Mouse (Mus musculus): ENCODE results near the gene Zdhhc21. TPM values are rescaled to one million over a fixed set of nuclear protein-coding genes. Genes with fewer than 3 reads are reported as not detected.

The Zdhhc21 gene
- polyA plus RNA-seq, 1 experiment from 2014 or later = 9.9 TPM

DNA sequence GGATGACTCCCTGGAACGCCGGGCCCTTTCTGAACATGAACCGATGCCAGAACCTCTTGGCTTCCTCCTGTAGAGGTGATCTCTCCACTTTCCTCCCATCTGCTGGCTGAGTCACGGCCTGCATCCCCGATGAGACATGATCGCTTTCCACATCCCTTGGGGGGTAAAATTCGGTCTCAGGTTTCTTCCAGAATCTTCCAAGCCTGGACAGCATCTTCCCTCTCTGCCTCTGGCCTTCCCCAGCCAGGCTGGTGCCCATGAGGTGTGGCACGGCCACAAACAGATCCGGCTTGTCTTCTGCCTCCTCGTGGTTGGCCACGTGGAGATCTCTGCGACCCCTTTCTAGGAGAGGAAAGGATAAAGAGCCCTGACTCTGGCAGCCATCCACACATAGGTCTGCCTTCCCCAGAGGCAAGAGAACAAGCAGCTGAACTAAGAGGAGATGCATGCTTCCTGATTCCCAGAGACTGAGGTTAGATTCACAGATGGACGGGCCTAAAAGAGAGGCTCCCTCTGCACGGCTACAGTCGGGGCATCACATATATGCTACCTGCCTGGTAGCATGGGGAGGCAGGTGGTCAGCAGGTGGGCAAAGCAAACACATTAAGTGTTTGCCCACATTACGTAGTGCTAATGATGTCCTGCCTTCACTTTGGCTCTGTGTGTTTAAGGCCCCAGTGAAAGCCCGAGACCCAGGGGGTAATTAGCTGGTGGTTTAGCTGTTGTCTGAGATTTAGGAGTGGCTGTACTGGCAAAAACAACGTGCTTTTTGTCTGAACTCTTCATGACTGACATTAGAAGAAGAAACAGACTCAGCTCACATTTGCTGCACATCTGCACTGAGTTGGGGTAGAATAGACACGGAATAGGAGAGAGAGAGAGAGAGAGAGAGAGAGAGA, 25.1 kb upstream of the Zdhhc21 start, which contains the start of gene Cer1:
Cer1 (minus strand) TSS at position 513 of the 899 bp plus-strand sequence.
- H3K4me1 ChIP-seq (ENCODE audit: control insufficient read depth, insufficient read depth, low read length) = no peaks in the 10 kb centered on the region
- no peak within 1 kb of the TSS for H3K9ac ChIP-seq (ENCODE audit: low read depth, low read length)
- ATAC-seq (replicated peaks; ENCODE audit: insufficient number of reproducible peaks, low FRiP score, low TSS enrichment) = no peak
- WGBS (ENCODE audit: insufficient replicate concordance) = 61% methylated on average over 18 of the region's 19 CpGs
- H3K27me3 ChIP-seq (ENCODE audit: control insufficient read depth, insufficient read depth, low read length) = no peaks in the 10 kb centered on the region
- no peaks in the 10 kb centered on the region for H3K36me3 ChIP-seq (ENCODE audit: control insufficient read depth, insufficient read depth, low read length)
- H3K4me3 ChIP-seq (ENCODE audit: low read depth, low read length) = no peak within 1 kb of the TSS
- H3K4me2 ChIP-seq = no peak within 1 kb of the TSS
- no peaks in the 10 kb centered on the region for H3K9me3 ChIP-seq (replicated peaks; ENCODE audit: control insufficient read depth, low read length)
- no peak within 1 kb of the TSS for H3K27ac ChIP-seq (ENCODE audit: low read depth, low read length)

DNA sequence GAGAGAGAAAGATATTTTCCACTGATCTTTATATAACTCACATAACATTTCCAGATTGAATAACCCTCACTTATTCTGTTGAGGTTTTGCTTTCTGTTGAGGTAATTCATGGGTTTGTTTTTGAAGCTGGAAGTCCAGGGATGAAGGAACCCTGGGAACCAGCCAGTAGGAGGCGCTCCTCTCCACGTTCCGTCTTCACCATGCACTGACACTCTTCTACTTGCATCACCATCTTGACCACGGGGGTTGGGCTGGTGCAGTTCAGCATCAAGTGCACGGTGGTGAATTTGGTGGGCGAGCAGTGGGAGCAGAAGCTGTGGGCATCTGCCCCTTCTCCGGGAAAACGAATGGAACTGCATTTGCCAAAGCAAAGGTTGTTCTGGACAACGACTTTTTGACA, 22.7 kb upstream of the Zdhhc21 start:
- H3K27ac ChIP-seq (ENCODE audit: low read depth, low read length) = no peak overlapping the region
- H3K4me2 ChIP-seq = no peak overlapping the region
- no peaks in the 10 kb centered on the region for H3K4me1 ChIP-seq (ENCODE audit: control insufficient read depth, insufficient read depth, low read length)
- no peak for ATAC-seq (replicated peaks; ENCODE audit: insufficient number of reproducible peaks, low FRiP score, low TSS enrichment)
- H3K27me3 ChIP-seq (ENCODE audit: control insufficient read depth, insufficient read depth, low read length) = no peaks in the 10 kb centered on the region
- H3K4me3 ChIP-seq (ENCODE audit: low read depth, low read length) = no peak overlapping the region
- H3K9me3 ChIP-seq (replicated peaks; ENCODE audit: control insufficient read depth, low read length) = no peaks in the 10 kb centered on the region
- 79% methylated on average over 9 of the region's 9 CpGs for WGBS (ENCODE audit: insufficient replicate concordance)
- no peak overlapping the region for H3K9ac ChIP-seq (ENCODE audit: low read depth, low read length)
- no peaks in the 10 kb centered on the region for H3K36me3 ChIP-seq (ENCODE audit: control insufficient read depth, insufficient read depth, low read length)

DNA sequence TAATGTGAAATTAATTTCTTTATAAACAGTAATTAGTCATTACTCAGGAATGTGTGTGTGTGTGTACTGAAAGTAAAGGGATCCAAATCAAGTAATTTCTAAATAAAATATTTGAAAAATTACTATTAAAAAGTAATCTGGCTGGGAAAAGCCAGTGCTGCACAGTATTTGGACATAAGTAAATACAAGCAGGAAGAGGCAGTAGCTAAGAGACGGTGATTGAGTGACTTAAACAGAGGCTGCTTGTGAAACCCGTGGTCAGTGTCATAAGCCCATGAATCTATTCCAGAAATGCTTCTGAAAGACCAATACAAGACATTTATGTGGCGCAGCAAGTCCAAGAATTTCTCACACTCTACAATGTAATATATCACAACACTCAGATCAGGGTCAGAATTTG, 21.6 kb upstream of the Zdhhc21 start:
- no peaks in the 10 kb centered on the region for H3K4me1 ChIP-seq (ENCODE audit: control insufficient read depth, insufficient read depth, low read length)
- ATAC-seq (replicated peaks; ENCODE audit: insufficient number of reproducible peaks, low FRiP score, low TSS enrichment) = no peak
- no peaks in the 10 kb centered on the region for H3K36me3 ChIP-seq (ENCODE audit: control insufficient read depth, insufficient read depth, low read length)
- no peaks in the 10 kb centered on the region for H3K9me3 ChIP-seq (replicated peaks; ENCODE audit: control insufficient read depth, low read length)
- no peak overlapping the region for H3K27ac ChIP-seq (ENCODE audit: low read depth, low read length)
- no peak overlapping the region for H3K9ac ChIP-seq (ENCODE audit: low read depth, low read length)
- no peaks in the 10 kb centered on the region for H3K27me3 ChIP-seq (ENCODE audit: control insufficient read depth, insufficient read depth, low read length)
- no peak overlapping the region for H3K4me3 ChIP-seq (ENCODE audit: low read depth, low read length)
- H3K4me2 ChIP-seq = no peak overlapping the region
- 81% methylated on average over 3 of the region's 3 CpGs for WGBS (ENCODE audit: insufficient replicate concordance)

DNA sequence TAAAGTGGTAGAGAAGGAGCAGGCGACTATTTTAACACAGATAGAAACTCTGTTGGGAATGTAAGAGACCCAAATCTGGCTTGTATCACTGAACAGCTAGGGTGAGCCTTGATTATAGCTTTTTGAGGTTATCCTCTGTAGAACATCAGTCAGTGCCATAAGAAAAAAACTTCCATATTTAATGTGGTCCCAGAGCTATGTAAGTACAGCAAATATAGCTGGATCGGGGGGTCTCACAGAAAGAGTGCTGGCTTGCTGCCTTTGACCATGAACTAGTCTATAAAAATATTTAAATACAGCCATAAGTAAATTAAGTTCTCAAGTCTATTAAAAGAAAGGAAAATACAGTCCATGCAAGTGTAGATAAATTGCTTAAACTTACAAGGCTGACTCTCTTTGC, 20.5 kb upstream of the Zdhhc21 start:
- no peak overlapping the region for H3K9ac ChIP-seq (ENCODE audit: low read depth, low read length)
- no peak overlapping the region for H3K4me3 ChIP-seq (ENCODE audit: low read depth, low read length)
- no peaks in the 10 kb centered on the region for H3K36me3 ChIP-seq (ENCODE audit: control insufficient read depth, insufficient read depth, low read length)
- ATAC-seq (replicated peaks; ENCODE audit: insufficient number of reproducible peaks, low FRiP score, low TSS enrichment) = no peak
- H3K4me1 ChIP-seq (ENCODE audit: control insufficient read depth, insufficient read depth, low read length) = no peaks in the 10 kb centered on the region
- no peaks in the 10 kb centered on the region for H3K27me3 ChIP-seq (ENCODE audit: control insufficient read depth, insufficient read depth, low read length)
- no peak overlapping the region for H3K27ac ChIP-seq (ENCODE audit: low read depth, low read length)
- no peaks in the 10 kb centered on the region for H3K9me3 ChIP-seq (replicated peaks; ENCODE audit: control insufficient read depth, low read length)
- no peak overlapping the region for H3K4me2 ChIP-seq
- WGBS (ENCODE audit: insufficient replicate concordance) = 67% methylated on average over 2 of the region's 2 CpGs

DNA sequence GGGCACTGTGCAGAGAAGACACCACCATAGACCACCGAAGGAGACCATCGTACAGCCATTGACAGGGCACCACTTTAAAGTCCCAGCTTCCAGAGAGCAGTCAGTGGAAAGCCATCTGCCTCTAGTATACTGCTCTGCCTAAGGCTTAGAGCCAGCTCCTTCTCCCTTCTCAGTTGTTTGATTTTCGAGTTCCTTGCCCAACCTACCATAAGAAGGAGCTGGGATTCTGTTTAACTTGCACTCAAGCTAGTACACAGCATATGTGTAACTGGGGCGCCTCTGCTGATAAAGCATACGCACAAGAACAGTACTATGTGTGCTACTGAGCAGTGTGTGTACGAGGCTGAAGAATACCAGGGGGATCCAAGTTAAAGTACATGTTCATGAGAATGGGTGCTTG, 19.4 kb upstream of the Zdhhc21 start:
- Histone ChIP-seq H3K9ac (ENCODE audit: low read depth, low read length) (no peak overlapping the region), H3K27ac (ENCODE audit: low read depth, low read length) (no peak overlapping the region)

DNA sequence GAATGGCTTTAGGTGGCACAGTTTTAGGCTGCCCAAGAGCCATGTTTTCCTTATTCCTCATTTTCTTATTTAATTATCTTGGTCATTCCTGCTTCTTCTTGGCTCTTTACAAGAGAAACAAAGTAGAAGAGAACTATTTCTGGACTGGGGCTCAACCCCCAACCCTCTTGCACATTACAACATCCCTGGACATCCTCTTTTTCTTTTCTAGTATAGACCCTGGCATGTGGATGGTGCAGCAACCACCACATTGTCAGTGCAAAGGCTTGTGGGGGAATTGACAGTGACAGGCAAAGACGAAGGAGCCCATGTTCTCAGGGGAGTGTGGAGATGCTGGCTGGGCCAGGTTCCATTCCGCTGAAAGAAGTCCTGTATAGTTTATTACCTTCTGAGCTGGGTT, 16.9 kb upstream of the Zdhhc21 start:
- Histone ChIP-seq H3K36me3 (ENCODE audit: control insufficient read depth, insufficient read depth, low read length) (no peaks in the 10 kb centered on the region), H3K4me1 (ENCODE audit: control insufficient read depth, insufficient read depth, low read length) (no peaks in the 10 kb centered on the region), H3K9ac (ENCODE audit: low read depth, low read length) (no peak overlapping the region), H3K27ac (ENCODE audit: low read depth, low read length) (no peak overlapping the region), H3K4me3 (ENCODE audit: low read depth, low read length) (no peak overlapping the region), H3K27me3 (ENCODE audit: control insufficient read depth, insufficient read depth, low read length) (no peaks in the 10 kb centered on the region), H3K9me3 (replicated peaks; ENCODE audit: control insufficient read depth, low read length) (no peaks in the 10 kb centered on the region), H3K4me2 (no peak overlapping the region)
- ATAC-seq (replicated peaks; ENCODE audit: insufficient number of reproducible peaks, low FRiP score, low TSS enrichment) = no peak
- WGBS (ENCODE audit: insufficient replicate concordance) = 78% methylated on average over 2 of the region's 2 CpGs

More for the DNA sequence above, 19.4 kb upstream of the Zdhhc21 start:
- Histone ChIP-seq H3K27me3 (ENCODE audit: control insufficient read depth, insufficient read depth, low read length) (no peaks in the 10 kb centered on the region), H3K4me3 (ENCODE audit: low read depth, low read length) (no peak overlapping the region), H3K4me1 (ENCODE audit: control insufficient read depth, insufficient read depth, low read length) (no peaks in the 10 kb centered on the region), H3K36me3 (ENCODE audit: control insufficient read depth, insufficient read depth, low read length) (no peaks in the 10 kb centered on the region), H3K4me2 (no peak overlapping the region), H3K9me3 (replicated peaks; ENCODE audit: control insufficient read depth, low read length) (no peaks in the 10 kb centered on the region)
- no peak for ATAC-seq (replicated peaks; ENCODE audit: insufficient number of reproducible peaks, low FRiP score, low TSS enrichment)
- WGBS (ENCODE audit: insufficient replicate concordance) = 76% methylated on average over 6 of the region's 6 CpGs

DNA sequence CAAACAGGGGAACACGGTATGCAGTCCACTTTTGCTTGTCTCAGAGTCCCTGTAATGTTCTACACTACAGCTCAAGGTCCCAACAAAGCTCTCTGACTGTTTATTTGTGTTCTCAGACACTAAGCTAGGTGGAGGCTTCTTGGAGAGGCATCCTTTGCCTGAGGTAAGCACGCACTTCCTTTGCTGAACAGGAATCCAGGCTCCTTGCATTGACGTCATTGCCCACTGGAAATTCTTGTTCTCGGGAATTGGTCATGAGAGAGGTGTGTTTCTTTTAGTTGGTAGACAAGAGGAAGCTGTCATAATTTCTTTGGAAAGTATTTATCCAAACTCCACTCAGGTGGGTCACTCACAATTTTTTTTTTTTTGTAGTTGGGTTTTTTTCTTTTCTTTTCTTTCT, 15.8 kb upstream of the Zdhhc21 start:
- Histone ChIP-seq H3K4me2 (no peak overlapping the region), H3K4me1 (ENCODE audit: control insufficient read depth, insufficient read depth, low read length) (no peaks in the 10 kb centered on the region), H3K9me3 (replicated peaks; ENCODE audit: control insufficient read depth, low read length) (no peaks in the 10 kb centered on the region), H3K36me3 (ENCODE audit: control insufficient read depth, insufficient read depth, low read length) (no peaks in the 10 kb centered on the region), H3K27ac (ENCODE audit: low read depth, low read length) (no peak overlapping the region), H3K9ac (ENCODE audit: low read depth, low read length) (no peak overlapping the region), H3K27me3 (ENCODE audit: control insufficient read depth, insufficient read depth, low read length) (no peaks in the 10 kb centered on the region), H3K4me3 (ENCODE audit: low read depth, low read length) (no peak overlapping the region)
- no peak for ATAC-seq (replicated peaks; ENCODE audit: insufficient number of reproducible peaks, low FRiP score, low TSS enrichment)
- 54% methylated on average over 4 of the region's 4 CpGs for WGBS (ENCODE audit: insufficient replicate concordance)

DNA sequence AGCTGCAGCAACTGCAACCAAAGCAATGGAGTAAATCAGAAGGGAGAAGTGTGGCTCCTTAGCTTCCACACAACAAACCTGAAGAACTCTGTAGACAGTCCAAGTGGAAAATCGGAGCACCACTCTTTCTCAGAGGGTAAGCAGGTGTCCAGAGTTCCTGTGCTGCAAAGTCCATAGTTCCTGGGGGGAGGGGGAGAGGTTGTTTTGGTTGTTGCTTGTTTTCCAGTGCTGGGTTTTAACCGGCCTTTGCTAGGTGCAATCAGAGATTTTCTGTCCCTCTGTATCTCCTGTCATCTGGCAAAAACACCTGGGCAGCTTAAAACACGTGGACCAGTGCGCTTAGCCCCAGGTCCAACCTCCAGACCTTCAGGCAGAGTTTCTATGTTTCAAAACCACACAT, 15.0 kb upstream of the Zdhhc21 start:
- H3K27ac ChIP-seq (ENCODE audit: low read depth, low read length) = no peak overlapping the region
- no peak overlapping the region for H3K4me3 ChIP-seq (ENCODE audit: low read depth, low read length)
- H3K9ac ChIP-seq (ENCODE audit: low read depth, low read length) = no peak overlapping the region
- H3K9me3 ChIP-seq (replicated peaks; ENCODE audit: control insufficient read depth, low read length) = no peaks in the 10 kb centered on the region
- no peaks in the 10 kb centered on the region for H3K36me3 ChIP-seq (ENCODE audit: control insufficient read depth, insufficient read depth, low read length)
- no peaks in the 10 kb centered on the region for H3K4me1 ChIP-seq (ENCODE audit: control insufficient read depth, insufficient read depth, low read length)
- WGBS (ENCODE audit: insufficient replicate concordance) = 56% methylated on average over 4 of the region's 4 CpGs
- no peak for ATAC-seq (replicated peaks; ENCODE audit: insufficient number of reproducible peaks, low FRiP score, low TSS enrichment)
- H3K4me2 ChIP-seq = no peak overlapping the region
- H3K27me3 ChIP-seq (ENCODE audit: control insufficient read depth, insufficient read depth, low read length) = no peaks in the 10 kb centered on the region

DNA sequence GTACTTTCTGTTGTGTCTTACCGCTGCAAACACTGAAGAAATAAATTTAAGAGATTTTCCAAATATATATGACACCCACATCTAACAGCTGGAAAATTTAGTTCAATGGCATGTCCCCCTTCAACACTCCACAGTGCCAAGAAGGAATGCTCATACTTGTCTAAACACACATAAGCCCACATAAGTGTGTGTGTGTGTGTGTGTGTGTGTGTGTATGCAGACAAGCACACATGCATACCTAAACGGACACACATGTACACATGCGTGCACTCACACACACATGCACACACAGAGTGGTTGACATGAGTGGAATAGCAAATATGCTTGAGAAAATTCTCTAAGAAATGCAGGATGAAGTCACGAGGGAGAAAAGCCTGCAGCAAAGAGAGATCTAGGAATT, 12.8 kb upstream of the Zdhhc21 start:
- ATAC-seq (replicated peaks; ENCODE audit: insufficient number of reproducible peaks, low FRiP score, low TSS enrichment) = no peak
- Histone ChIP-seq H3K27me3 (ENCODE audit: control insufficient read depth, insufficient read depth, low read length) (no peaks in the 10 kb centered on the region), H3K4me1 (ENCODE audit: control insufficient read depth, insufficient read depth, low read length) (no peaks in the 10 kb centered on the region), H3K4me2 (no peak overlapping the region), H3K9me3 (replicated peaks; ENCODE audit: control insufficient read depth, low read length) (no peaks in the 10 kb centered on the region), H3K9ac (ENCODE audit: low read depth, low read length) (no peak overlapping the region), H3K36me3 (ENCODE audit: control insufficient read depth, insufficient read depth, low read length) (no peaks in the 10 kb centered on the region), H3K27ac (ENCODE audit: low read depth, low read length) (no peak overlapping the region), H3K4me3 (ENCODE audit: low read depth, low read length) (no peak overlapping the region)
- WGBS (ENCODE audit: insufficient replicate concordance) = 75% methylated on average over 4 of the region's 4 CpGs
